Mouse (Mus musculus) layer of hippocampus, postnatal 25 days (tissue): Measurements from ENCODE around the gene Sfxn5. TPM values are rescaled to one million over a fixed set of nuclear protein-coding genes. Genes with fewer than 3 reads are reported as not detected.

Experiments used
- microRNA-seq, 2 experiments: library from miRNA; unstranded; fragments of <30 nt; microRNA quantifications; one replicate each; pipeline ENCODE4 v1.2.0; 2021
- total RNA-seq, 2 experiments: library from RNA; stranded (reverse); gene quantifications; 2 replicates each; pipeline ENCODE4 v1.2.3; 2021

The Sfxn5 gene
- total RNA-seq, 2 experiments from 2014 or later: 168 to 177 TPM

Small RNA genes lying within 50 kb of the gene (microRNA-seq; reads per million reads assigned to microRNA genes)
- gene Mir705: 0 to 0.37 reads per million in 2 experiments

Other genes starting within 250 kb of the Sfxn5 start
- 10 to 100 TPM; 45.0 to 51.4 TPM for gene Spr, start 195.7 kb downstream of the Sfxn5 start, total RNA-seq
- gene Emx1, start 146.0 kb downstream of the Sfxn5 start, total RNA-seq: 10 to 100 TPM; 19.5 to 20.5 TPM
- gene Rab11fip5, start 41.2 kb upstream of the Sfxn5 start, total RNA-seq: 10 to 100 TPM; 53.8 to 55.3 TPM
- gene Noto, start 90.5 kb upstream of the Sfxn5 start, total RNA-seq: not detected
- gene Smyd5, start 98.6 kb upstream of the Sfxn5 start, total RNA-seq: 10 to 100 TPM; 38.9 to 40.9 TPM
- 100 to 1,000 TPM; 194 to 226 TPM for gene Cct7, start 118.1 kb upstream of the Sfxn5 start, total RNA-seq
- gene Pradc1, start 118.5 kb upstream of the Sfxn5 start, total RNA-seq: 10 to 100 TPM; 15.8 to 17.9 TPM
- gene Fbxo41, start 169.6 kb upstream of the Sfxn5 start, total RNA-seq: 10 to 100 TPM; 95.1 to 98.5 TPM
- 10 to 100 TPM; 26.8 to 28.1 TPM for gene Egr4, start 180.2 kb upstream of the Sfxn5 start, total RNA-seq